Mouse (Mus musculus): ENCODE data around the gene Gpsm2.
A peak's percentile ranks its signal among the peaks of the same experiment; 100 is the strongest.
"Not testable (repeated sequence)": the region's sequence is repeated elsewhere in the genome, so short reads cannot be mapped to it uniquely, and the experiment has no call there.

The Gpsm2 gene

GRCm38 (mm10) chr3:108654566-108654965 is 67.5 kb downstream of the Gpsm2 start:
- peak; percentile 51 for DNase-seq (ENCODE audit: low read depth)

- DNase-seq (ENCODE audit: low read depth) = peak; percentile 95
Observed at GRCm38 (mm10) chr3:108653710-108654379, 68.3 kb downstream of the Gpsm2 start, which contains the start of gene Clcc1. Gene Clcc1, plus strand, starts transcription at chr3:108653913.

GRCm38 (mm10) chr3:108652866-108653642 is 69.1 kb downstream of the Gpsm2 start:
- peak; percentile 61 for DNase-seq (ENCODE audit: low read depth)

GRCm38 (mm10) chr3:108647681-108648080 is 74.4 kb downstream of the Gpsm2 start:
- not testable (repeated sequence) for DNase-seq (ENCODE audit: low read depth)

- no peak for DNase-seq (ENCODE audit: low read depth)
Observed at GRCm38 (mm10) chr3:108646036-108646435, 76.1 kb downstream of the Gpsm2 start.

- no peak for DNase-seq (ENCODE audit: low read depth)
Observed at GRCm38 (mm10) chr3:108644856-108645255, 77.3 kb downstream of the Gpsm2 start.

- no peak for DNase-seq (ENCODE audit: low read depth)
Observed at GRCm38 (mm10) chr3:108640998-108641397, 81.1 kb downstream of the Gpsm2 start.

- peak; percentile 22 for DNase-seq (ENCODE audit: low read depth)
Observed at GRCm38 (mm10) chr3:108639412-108639811, 82.7 kb downstream of the Gpsm2 start.

- no peak for DNase-seq (ENCODE audit: low read depth)
Observed at GRCm38 (mm10) chr3:108634761-108635160, 87.3 kb downstream of the Gpsm2 start.

Data from induced T-regulatory cell, adult 2 months (primary cell).